12 mouse cellular contexts compared by ENCODE assay signal in genomic region chr6:35388827-35389226, GRCm38 (mm10).
"Had no signal": no experiment of that assay in that cellular context is flagged by ENCODE, and none has a peak within 500 bp of the region (broad histone marks: within the 10 kb centered on the region; RNA-seq: fewer than 3 reads in every experiment).

No protein-coding gene starts in this region.

- H3K4me1 ChIP-seq: liver, embryonic 15.5 days had no signal

- H3K27me3 ChIP-seq: liver, embryonic 15.5 days had no signal

- H3K36me3 ChIP-seq: liver, embryonic 15.5 days had no signal

- H3K9me3 ChIP-seq: liver, embryonic 15.5 days had no signal

- H3K4me3 ChIP-seq: layer of hippocampus, adult 2 months; liver, embryonic 15.5 days had no signal

- ATAC-seq: intestine, embryonic 16.5 days; lung, postnatal 0 days; midbrain, embryonic 16.5 days had no signal

- DNase-seq: kidney, adult 8-10 months; kidney, postnatal 36 days; left cerebral cortex, postnatal 4 days; lung, adult 2 months; lung, postnatal 36 days; right cerebral cortex, postnatal 25 days; thymus, postnatal 25 days had no signal
